Mouse (Mus musculus) CH12.LX (cell line): Measurements from ENCODE around the gene Jph2. TPM values are rescaled to one million over a fixed set of nuclear protein-coding genes. Genes with fewer than 3 reads are reported as not detected.

Source experiments
- DNase-seq: peaks from one replicate; pipeline ENCODE4 v3.0.0-alpha.2; 2013; ENCODE audit errors: extremely low read depth
- H3K27ac ChIP-seq: 2 replicates; pipeline ENCODE4 v1.5.1; 2012; ENCODE audit warnings: low read depth, mild to moderate bottlenecking, control low read depth, moderate library complexity; ENCODE audit not compliant: insufficient read depth
- H3K27me3 ChIP-seq: replicated peaks from 2 replicates; pipeline ENCODE3; 2012; ENCODE audit warnings: inconsistent platforms
- H3K36me3 ChIP-seq, 2 experiments: replicated peaks in 1 of 2; 2 replicates each; pipeline versions ENCODE3 to v1.6.1; 2012; ENCODE audit warnings: inconsistent platforms in 1 of 2, low read length in 1 of 2, mild to moderate bottlenecking in 1 of 2, mixed read lengths in 1 of 2, moderate library complexity in 1 of 2; ENCODE audit not compliant: control insufficient read depth in 1 of 2, insufficient read depth in 1 of 2
- H3K4me1 ChIP-seq, 2 experiments: 2 replicates each; pipeline ENCODE4 v1.6.1; 2012; ENCODE audit warnings: inconsistent platforms in 1 of 2, moderate library complexity in 1 of 2; ENCODE audit not compliant: insufficient read depth in 2 of 2, control insufficient read depth in 1 of 2
- H3K4me2 ChIP-seq: 2 replicates; pipeline ENCODE4 v1.6.1; 2012; ENCODE audit warnings: low read depth, mild to moderate bottlenecking, control low read depth; ENCODE audit not compliant: poor library complexity, insufficient read depth, severe bottlenecking
- H3K4me3 ChIP-seq, 3 experiments: fragments of 150-350 bp in 1 of 3; sonication (generic) in 1 of 3; replicated peaks in 1 of 3; 2 replicates each; pipeline versions ENCODE3 to v1.5.1; 2011 to 2012; ENCODE audit warnings: low read depth in 2 of 3, low read length in 2 of 3, mild to moderate bottlenecking in 2 of 3, moderate library complexity in 2 of 3, control low read depth in 1 of 3, improper control_type of control experiment in 1 of 3, inconsistent platforms in 1 of 3, mixed read lengths in 1 of 3; ENCODE audit not compliant: poor library complexity in 1 of 3
- H3K79me2 ChIP-seq: replicated peaks from 2 replicates; pipeline ENCODE4 v1.6.1; 2012; ENCODE audit warnings: mild to moderate bottlenecking, moderate library complexity; ENCODE audit not compliant: control insufficient read depth, poor library complexity, insufficient read depth, severe bottlenecking; ENCODE audit errors: extremely low read depth
- H3K9ac ChIP-seq: 2 replicates; pipeline ENCODE4 v1.6.1; 2012; ENCODE audit warnings: low read depth, mild to moderate bottlenecking, control low read depth, moderate library complexity; ENCODE audit not compliant: insufficient read depth
- H3K9me3 ChIP-seq: replicated peaks from 2 replicates; pipeline ENCODE3; 2012; ENCODE audit warnings: low read length, inconsistent platforms, mixed read lengths
- CTCF ChIP-seq, 2 experiments: IDR thresholded peaks in 1 of 2; conservative IDR thresholded peaks in 1 of 2; 2 replicates each; pipeline ENCODE4 v1.5.1; 2011 to 2012; ENCODE audit warnings: low read depth in 2 of 2, low read length in 2 of 2, improper control_type of control experiment in 1 of 2, inconsistent platforms in 1 of 2, mild to moderate bottlenecking in 1 of 2, moderate library complexity in 1 of 2
- E2F4 ChIP-seq: IDR thresholded peaks from 2 replicates; pipeline ENCODE4 v1.6.1; 2011; ENCODE audit warnings: low read depth, low read length, improper control_type of control experiment; ENCODE audit not compliant: insufficient replicate concordance
- ELF1 ChIP-seq: IDR thresholded peaks from 2 replicates; pipeline ENCODE4 v1.6.1; 2014; ENCODE audit warnings: low read depth, mild to moderate bottlenecking, inconsistent platforms, low read length, improper control_type of control experiment
- GABPA ChIP-seq: IDR thresholded peaks from 2 replicates; pipeline ENCODE4 v1.6.1; 2012; ENCODE audit warnings: low read depth, low read length, improper control_type of control experiment, inconsistent platforms; ENCODE audit not compliant: insufficient replicate concordance
- JUND ChIP-seq: conservative IDR thresholded peaks from 2 replicates; pipeline ENCODE4 v1.6.1; 2011; ENCODE audit warnings: low read depth, low read length, improper control_type of control experiment
- KAT2A ChIP-seq: IDR thresholded peaks from 2 replicates; pipeline ENCODE4 v1.6.1; 2012; ENCODE audit warnings: low read length, improper control_type of control experiment, inconsistent platforms; ENCODE audit not compliant: insufficient replicate concordance
- MAZ ChIP-seq: IDR thresholded peaks from 2 replicates; pipeline ENCODE4 v1.6.1; 2012; ENCODE audit warnings: low read depth, mild to moderate bottlenecking, inconsistent platforms, low read length, improper control_type of control experiment, moderate library complexity
- MEF2A ChIP-seq: IDR thresholded peaks from 2 replicates; pipeline ENCODE4 v1.6.1; 2014; ENCODE audit warnings: low read depth, mild to moderate bottlenecking, inconsistent platforms, low read length, improper control_type of control experiment, borderline replicate concordance
- MXI1 ChIP-seq: IDR thresholded peaks from 2 replicates; pipeline ENCODE4 v1.6.1; 2011; ENCODE audit warnings: mild to moderate bottlenecking, low read depth, low read length, improper control_type of control experiment
- MYC ChIP-seq: IDR thresholded peaks from 2 replicates; pipeline ENCODE4 v1.6.1; 2011; ENCODE audit warnings: low read depth, mild to moderate bottlenecking, improper control_type of control experiment, low read length
- NELFE ChIP-seq: IDR thresholded peaks from 2 replicates; pipeline ENCODE4 v1.6.1; 2011; ENCODE audit warnings: low read depth, low read length, improper control_type of control experiment
- POLR2A ChIP-seq: IDR thresholded peaks from 2 replicates; pipeline ENCODE4 v1.6.1; 2011; ENCODE audit warnings: low read depth, mild to moderate bottlenecking, improper control_type of control experiment, low read length
- POLR2AphosphoS2 ChIP-seq: IDR thresholded peaks from 2 replicates; pipeline ENCODE4 v1.6.1; 2011; ENCODE audit warnings: low read depth, low read length, improper control_type of control experiment
- RAD21 ChIP-seq: IDR thresholded peaks from 2 replicates; pipeline ENCODE4 v1.6.1; 2011; ENCODE audit warnings: low read depth, mild to moderate bottlenecking, low read length, improper control_type of control experiment, moderate library complexity
- SIN3A ChIP-seq: IDR thresholded peaks from 2 replicates; pipeline ENCODE4 v1.6.1; 2012; ENCODE audit warnings: low read length, improper control_type of control experiment, inconsistent platforms
- SMC3 ChIP-seq: IDR thresholded peaks from 2 replicates; pipeline ENCODE4 v1.6.1; 2011; ENCODE audit warnings: low read depth, low read length, improper control_type of control experiment
- TBP ChIP-seq: conservative IDR thresholded peaks from 2 replicates; pipeline ENCODE4 v1.6.1; 2011; ENCODE audit warnings: low read depth, low read length, improper control_type of control experiment
- UBTF ChIP-seq: IDR thresholded peaks from 2 replicates; pipeline ENCODE4 v1.6.1; 2012; ENCODE audit warnings: low read depth, mild to moderate bottlenecking, inconsistent platforms, low read length, improper control_type of control experiment, moderate library complexity
- USF2 ChIP-seq: conservative IDR thresholded peaks from 2 replicates; pipeline ENCODE4 v1.6.1; 2011; ENCODE audit warnings: low read depth, low read length, improper control_type of control experiment
- ZMIZ1 ChIP-seq: IDR thresholded peaks from 2 replicates; pipeline ENCODE4 v1.6.1; 2012; ENCODE audit warnings: low read depth, mild to moderate bottlenecking, inconsistent platforms, low read length, improper control_type of control experiment
- dilution Hi-C: fragments of 300-500 bp; cut with MboI; formaldehyde crosslinking; loops from 2 replicates; pipeline ENCODE4 v1.14.3; 2020; ENCODE audit warnings: low sequenced_read_pairs; ENCODE audit not compliant: extremely low pct_unique_long_range_greater_than_20kb, extremely low pct_ligation_motif_present
- in situ Hi-C: fragments of 300-500 bp; cut with MboI; formaldehyde crosslinking; loops from 3 replicates; pipeline ENCODE4 v1.14.3; 2019; ENCODE audit warnings: low sequenced_read_pairs, low pct_ligation_motif_present, low pct_unique_long_range_greater_than_20kb, mixed read lengths
- polyA plus RNA-seq: library from polyadenylated mRNA; unstranded; fragments of >175 nt; gene quantifications from 2 replicates; pipeline ENCODE4 v1.2.1, GENCODE M21; 2012; ENCODE audit warnings: low read depth; ENCODE audit not compliant: insufficient read length
- total RNA-seq, 2 experiments: library from RNA; depleted of rRNA; stranded (reverse); fragments of 300-350 nt in 1 of 2; fragments of >200 nt in 1 of 2; gene quantifications; 2 replicates each; pipeline ENCODE4 v1.2.3; 2012 to 2014

Gene Jph2
- total and polyA plus RNA-seq, 3 experiments = not detected

DNA sequence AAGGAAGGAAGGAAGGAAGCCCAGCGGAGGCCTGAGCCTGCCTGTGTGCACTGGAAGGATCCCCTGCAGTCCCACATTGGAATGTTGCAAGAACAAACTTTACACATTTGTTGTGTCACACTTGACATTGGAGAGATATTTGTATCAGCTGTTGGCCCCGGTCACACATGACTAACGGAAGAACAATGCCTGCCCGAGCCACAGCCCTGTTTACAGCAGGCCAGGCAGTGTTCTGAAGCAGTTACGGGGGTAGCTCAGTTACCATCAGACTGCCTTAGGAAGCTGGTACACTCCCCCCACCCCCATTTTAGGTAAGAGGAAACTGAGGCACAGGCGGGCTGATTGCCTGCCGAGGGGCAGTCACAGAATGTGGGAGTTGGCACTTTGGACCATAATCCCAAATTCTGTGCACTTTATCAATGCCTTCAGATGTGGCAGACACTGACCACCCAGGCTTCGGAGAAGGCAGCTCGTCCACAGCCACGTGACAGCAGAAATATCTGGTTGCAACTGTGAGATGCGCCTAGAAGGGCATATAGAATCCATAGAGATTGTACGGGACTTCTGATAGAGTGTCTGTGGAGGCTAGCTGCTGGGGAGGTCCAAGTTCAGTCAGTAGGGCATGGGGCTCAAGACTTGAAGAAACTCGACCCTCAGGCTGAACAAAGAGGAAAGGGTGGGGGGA lies 52.7 kb downstream of the Jph2 start:
- Histone ChIP-seq H3K4me2 (no peak overlapping the region), H3K9ac (no peak overlapping the region), H3K9me3 (peaks cover 8% of the 10 kb centered on the region), H3K4me1 (no peaks in the 10 kb centered on the region), H3K27me3 (peaks cover 83% of the 10 kb centered on the region), H3K27ac (no peak overlapping the region), H3K36me3 (no peaks in the 10 kb centered on the region), H3K79me2 (no peaks in the 10 kb centered on the region), H3K4me3 (no peak overlapping the region)
- in situ Hi-C loops = loop anchor here (5.0 kb wide), 1 partner anchor 47 kb away; no protein-coding TSS in a partner anchor
- DNase-seq = no peak
- TF ChIP-seq USF2 = no peak
- TF ChIP-seq SMC3 = no peak
- TF ChIP-seq POLR2AphosphoS2 = no peak
- TF ChIP-seq POLR2A = no peak
- no peak for TF ChIP-seq MAZ
- no peak for TF ChIP-seq CTCF (conservative IDR thresholded peaks at IDR 0.05 in 1 of 2, IDR thresholded peaks at IDR 0.05 in 1 of 2; ENCODE audit: low read depth in 2 of 2, low read length in 2 of 2)
- TF ChIP-seq GABPA = no peak
- no peak for TF ChIP-seq ZMIZ1
- no peak for TF ChIP-seq KAT2A
- dilution Hi-C loops = no loop called here

DNA sequence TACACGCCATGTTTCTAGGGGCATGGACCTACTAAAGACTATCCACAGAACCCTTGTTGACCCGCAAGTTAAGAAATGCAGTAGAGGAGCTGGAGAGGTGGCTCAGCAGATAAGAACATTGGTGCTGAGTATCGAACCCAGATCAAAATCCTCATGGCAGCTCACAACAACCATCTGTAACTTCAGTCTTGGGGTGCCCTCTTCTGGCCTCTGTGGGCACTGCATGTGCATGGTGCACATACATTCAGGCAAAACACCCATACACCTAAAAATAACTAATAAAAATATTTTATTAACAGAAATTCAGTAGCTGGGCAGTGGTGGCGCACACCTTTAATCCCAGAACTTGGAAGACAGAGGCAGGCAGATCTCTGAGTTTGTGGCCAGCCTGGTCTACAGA lies 54.1 kb downstream of the Jph2 start:
- no peaks in the 10 kb centered on the region for H3K36me3 ChIP-seq
- peaks cover 8% of the 10 kb centered on the region for H3K9me3 ChIP-seq
- TF ChIP-seq CTCF (conservative IDR thresholded peaks at IDR 0.05 in 1 of 2, IDR thresholded peaks at IDR 0.05 in 1 of 2; ENCODE audit: low read depth in 2 of 2, low read length in 2 of 2) = peak; percentile 43 to 57; a peak in 3 of 4 replicates
- no peak for TF ChIP-seq JUND
- TF ChIP-seq RAD21 = peak; percentile 52
- no peak for TF ChIP-seq NELFE
- TF ChIP-seq SMC3 = peak; percentile 4; the same call in 1 of the 2 replicates
- H3K4me2 ChIP-seq = no peak overlapping the region; the same call in 1 of the 2 replicates
- H3K79me2 ChIP-seq = no peaks in the 10 kb centered on the region
- in situ Hi-C loops = loop anchor here (5.0 kb wide), 1 partner anchor 49 kb away; no protein-coding TSS in a partner anchor
- peaks cover 71% of the 10 kb centered on the region for H3K27me3 ChIP-seq
- H3K9ac ChIP-seq = no peak overlapping the region
- H3K27ac ChIP-seq = no peak overlapping the region
- H3K4me1 ChIP-seq = no peaks in the 10 kb centered on the region
- dilution Hi-C loops = no loop called here
- peak; percentile 31 for DNase-seq
- no peak overlapping the region for H3K4me3 ChIP-seq

DNA sequence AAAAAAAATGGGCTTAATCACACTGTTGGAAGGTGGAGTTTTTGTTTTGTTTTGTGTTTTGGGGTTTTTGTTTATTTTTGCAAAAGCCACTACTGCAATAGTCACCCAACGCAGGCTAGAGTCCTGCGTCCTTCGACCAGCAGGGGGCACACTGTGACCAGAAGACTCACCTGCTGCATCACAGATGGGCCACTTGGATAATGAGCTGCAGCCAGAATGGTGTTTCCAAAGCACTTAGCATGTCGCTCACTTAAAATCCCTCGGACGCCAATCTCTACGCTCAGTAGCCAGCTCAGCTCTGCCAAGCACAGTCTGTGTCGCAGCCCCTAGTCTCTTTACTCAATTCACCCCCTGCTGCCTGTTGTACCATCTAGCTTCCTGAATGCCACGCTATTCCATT lies 57.5 kb downstream of the Jph2 start:
- peak; percentile 44 for DNase-seq
- no peak for TF ChIP-seq JUND
- TF ChIP-seq E2F4 = no peak
- no peak for TF ChIP-seq MYC
- TF ChIP-seq MXI1 = no peak
- no peak for TF ChIP-seq ZMIZ1
- peak; percentile 73 for TF ChIP-seq RAD21
- no peak for TF ChIP-seq ELF1
- TF ChIP-seq TBP = no peak
- TF ChIP-seq MEF2A = no peak
- peak; percentile 83 for TF ChIP-seq SMC3
- TF ChIP-seq CTCF (conservative IDR thresholded peaks at IDR 0.05 in 1 of 2, IDR thresholded peaks at IDR 0.05 in 1 of 2; ENCODE audit: low read depth in 2 of 2, low read length in 2 of 2) = peak; percentile 51 to 82; a peak in 3 of 4 replicates
- no peak for TF ChIP-seq SIN3A
- TF ChIP-seq UBTF = no peak
- dilution Hi-C loops = no loop called here
- Histone ChIP-seq H3K79me2 (no peaks in the 10 kb centered on the region), H3K27me3 (peaks cover 71% of the 10 kb centered on the region), H3K27ac (no peak overlapping the region), H3K9me3 (peaks cover 8% of the 10 kb centered on the region), H3K4me1 (no peaks in the 10 kb centered on the region), H3K4me2 (no peak overlapping the region), H3K9ac (no peak overlapping the region), H3K4me3 (no peak overlapping the region), H3K36me3 (no peaks in the 10 kb centered on the region)
- in situ Hi-C loops = loop anchor here (5.0 kb wide), 1 partner anchor 52 kb away; no protein-coding TSS in a partner anchor
